Mouse (Mus musculus): ENCODE results near the gene Ddx55.
A peak's percentile ranks its signal among the peaks of the same experiment; 100 is the strongest.
"Not testable (repeated sequence)": the region's sequence is repeated elsewhere in the genome, so short reads cannot be mapped to it uniquely, and the experiment has no call there.

Gene Ddx55

GRCm38 (mm10) chr5:124538813-124539792, 13.6 kb upstream of the Ddx55 start:
- DNase-seq (ENCODE audit: low read depth in 1 of 2, low spot score in 2 of 2), result peak; percentile 34 to 44

- DNase-seq (ENCODE audit: low read depth in 1 of 2, low spot score in 2 of 2), result no peak
Observed at GRCm38 (mm10) chr5:124539905-124540304, 12.8 kb upstream of the Ddx55 start.

GRCm38 (mm10) chr5:124540383-124540786, 12.3 kb upstream of the Ddx55 start, which contains the start of gene Tmed2:
TSS of gene Tmed2 (plus strand) at chr5:124540695.
- peak; percentile 90 for DNase-seq (ENCODE audit: low read depth in 1 of 2, low spot score in 2 of 2)

GRCm38 (mm10) chr5:124540905-124541601, 11.6 kb upstream of the Ddx55 start:
- DNase-seq (ENCODE audit: low read depth in 1 of 2, low spot score in 2 of 2), result peak; percentile 24 to 56

- no peak for DNase-seq (ENCODE audit: low read depth in 1 of 2, low spot score in 2 of 2)
Observed at GRCm38 (mm10) chr5:124541602-124541973, 11.1 kb upstream of the Ddx55 start.

GRCm38 (mm10) chr5:124550737-124551136, 1.9 kb upstream of the Ddx55 start:
- DNase-seq (ENCODE audit: low read depth in 1 of 2, low spot score in 2 of 2), result not testable (repeated sequence)

GRCm38 (mm10) chr5:124551349-124552093, 1.1 kb upstream of the Ddx55 start:
- not testable (repeated sequence) for DNase-seq (ENCODE audit: low read depth in 1 of 2, low spot score in 2 of 2)

- DNase-seq (ENCODE audit: low read depth in 1 of 2, low spot score in 2 of 2), result no peak
Observed at GRCm38 (mm10) chr5:124552094-124552472, 581 bp upstream of the Ddx55 start.

- no peak for DNase-seq (ENCODE audit: low read depth in 1 of 2, low spot score in 2 of 2)
Observed at GRCm38 (mm10) chr5:124553607-124554006, 943 bp downstream of the Ddx55 start.

GRCm38 (mm10) chr5:124555145-124555544, 2.5 kb downstream of the Ddx55 start:
- no peak for DNase-seq (ENCODE audit: low read depth in 1 of 2, low spot score in 2 of 2)

GRCm38 (mm10) chr5:124571068-124571467, 18.4 kb downstream of the Ddx55 start:
- DNase-seq (ENCODE audit: low read depth in 1 of 2, low spot score in 2 of 2), result no peak

GRCm38 (mm10) chr5:124575467-124575866, 22.8 kb downstream of the Ddx55 start:
- no peak for DNase-seq (ENCODE audit: low read depth in 1 of 2, low spot score in 2 of 2)

- DNase-seq (ENCODE audit: low read depth in 1 of 2, low spot score in 2 of 2), result peak; percentile 79 to 88
Observed at GRCm38 (mm10) chr5:124578633-124579317, 26.1 kb downstream of the Ddx55 start, which contains the start of the genes Eif2b1 and Gtf2h3. TSS of gene Eif2b1 (minus strand) at chr5:124579131. TSS of gene Gtf2h3 (plus strand) at chr5:124579140.

- DNase-seq (ENCODE audit: low read depth in 1 of 2, low spot score in 2 of 2), result peak; percentile 2 to 9
Observed at GRCm38 (mm10) chr5:124582515-124582914, 29.9 kb downstream of the Ddx55 start.

- DNase-seq (ENCODE audit: low read depth in 1 of 2, low spot score in 2 of 2), result no peak
Observed at GRCm38 (mm10) chr5:124592768-124593167, 40.1 kb downstream of the Ddx55 start.

- DNase-seq (ENCODE audit: low read depth in 1 of 2, low spot score in 2 of 2), result no peak
Observed at GRCm38 (mm10) chr5:124598224-124599174, 45.8 kb downstream of the Ddx55 start.

GRCm38 (mm10) chr5:124599726-124600125, 47.1 kb downstream of the Ddx55 start:
- not testable (repeated sequence) for DNase-seq (ENCODE audit: low read depth in 1 of 2, low spot score in 2 of 2)

GRCm38 (mm10) chr5:124602349-124602748, 49.7 kb downstream of the Ddx55 start:
- peak in 1 of 2 experiments; percentile 32 for DNase-seq (ENCODE audit: low read depth in 1 of 2, low spot score in 2 of 2)

- no peak for DNase-seq (ENCODE audit: low read depth in 1 of 2, low spot score in 2 of 2)
Observed at GRCm38 (mm10) chr5:124604296-124604695, 51.6 kb downstream of the Ddx55 start.
